Mouse (Mus musculus): Measurements from ENCODE around the gene Hpn.

DNA sequence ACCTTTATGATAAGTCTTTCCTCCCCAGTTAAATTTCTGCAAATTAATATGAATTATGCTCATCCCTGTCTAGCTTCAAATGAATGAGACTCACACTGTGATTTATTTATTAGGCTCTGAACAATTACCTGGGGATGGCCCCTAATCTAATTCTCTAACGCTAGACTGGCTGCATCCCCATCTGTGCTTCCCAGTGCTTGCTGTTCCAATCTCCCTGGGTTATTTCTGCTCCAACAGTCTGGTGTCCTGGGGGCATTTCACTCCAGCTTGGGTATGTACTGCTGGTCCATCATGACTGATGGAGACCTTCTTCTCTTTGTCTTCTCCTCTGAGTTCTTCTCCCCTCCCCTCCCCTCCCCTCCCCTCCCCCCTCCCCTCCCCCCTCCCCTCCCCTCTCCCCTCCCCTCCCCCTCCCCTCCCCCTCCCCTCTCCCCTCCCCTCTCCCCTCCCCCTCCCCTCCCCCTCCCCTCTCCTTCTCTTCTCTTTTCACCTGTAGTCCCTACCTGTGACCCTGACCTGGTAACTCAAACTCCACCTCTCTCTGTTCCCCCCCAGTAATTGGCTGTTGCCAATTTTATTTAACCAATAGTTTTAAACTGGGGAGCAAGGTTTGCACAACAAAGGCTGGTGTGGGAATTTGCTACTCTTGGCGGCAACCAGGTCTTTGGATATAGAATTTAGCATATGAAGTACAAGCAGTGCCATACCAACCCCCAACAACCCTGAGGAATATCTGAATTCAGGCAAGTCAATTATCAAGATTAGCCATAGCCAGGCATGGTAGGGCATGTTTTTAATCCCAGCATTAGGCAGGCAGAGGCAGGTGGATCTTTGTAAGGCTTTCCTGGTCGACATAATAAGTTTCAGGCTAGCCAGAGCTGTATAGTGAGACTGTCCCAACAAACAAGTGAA is 48.8 kb upstream of the Hpn start:
- TF ChIP-seq CTCF (IDR thresholded peaks at IDR 0.05; ENCODE audit: borderline replicate concordance, control insufficient read depth, extremely low read depth, insufficient read depth, low read length, poor library complexity) = no peak
- no peak for TF ChIP-seq POLR2A (IDR thresholded peaks at IDR 0.05; ENCODE audit: control insufficient read depth, extremely low read depth, insufficient read depth, low read length, poor library complexity)
